22 mouse cellular contexts compared by ENCODE assay signal in the genomic region with DNA sequence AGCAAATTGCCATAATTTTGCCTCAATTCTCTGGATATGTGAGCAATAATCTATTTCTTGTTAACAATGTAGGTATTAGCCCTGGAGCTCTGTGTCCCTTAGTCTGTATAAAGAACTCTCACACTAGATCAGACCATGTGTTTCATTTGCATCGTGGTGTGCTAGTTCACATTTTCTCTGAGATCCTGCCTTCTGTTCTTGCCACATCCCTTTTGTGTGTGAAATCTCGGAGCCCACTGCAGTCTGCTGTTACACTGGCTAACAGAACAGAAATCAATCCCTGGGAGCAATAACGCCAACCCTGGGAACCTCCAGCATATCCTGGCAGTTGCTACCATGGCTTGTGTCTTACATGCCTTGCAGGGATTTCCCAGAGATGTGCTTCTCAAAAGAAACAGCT.
A peak's percentile ranks its signal among the peaks of the same experiment; 100 is the strongest.
DNase-seq lines count a peak whose midpoint lies in the region; ATAC-seq lines count a peak whose summit lies in the region.
"Had no signal": no experiment of that assay in that cellular context is flagged by ENCODE, and none has a peak within 500 bp of the region (broad histone marks: within the 10 kb centered on the region; RNA-seq: fewer than 3 reads in every experiment).

No protein-coding gene starts in this region.

- H3K9me3 ChIP-seq in forebrain, embryonic 14.5 days (replicated peaks; ENCODE audit: control insufficient read depth, low read length) = no peaks in the 10 kb centered on the region
- H3K9me3 ChIP-seq in forebrain, embryonic 12.5 days = no peaks in the 10 kb centered on the region
- no peaks in the 10 kb centered on the region for H3K9me3 ChIP-seq in forebrain, embryonic 16.5 days (ENCODE audit: control insufficient read depth, low read length)
- H3K9me3 ChIP-seq: embryonic facial prominence, embryonic 13.5 days; embryonic facial prominence, embryonic 15.5 days had no signal

- no peaks in the 10 kb centered on the region for H3K36me3 ChIP-seq in forebrain, embryonic 14.5 days (ENCODE audit: control insufficient read depth, insufficient read depth, low read length)
- H3K36me3 ChIP-seq in forebrain, embryonic 12.5 days (replicated peaks) = no peaks in the 10 kb centered on the region
- H3K36me3 ChIP-seq in forebrain, embryonic 16.5 days (ENCODE audit: control insufficient read depth, insufficient read depth) = no peaks in the 10 kb centered on the region
- H3K36me3 ChIP-seq: embryonic facial prominence, embryonic 13.5 days; embryonic facial prominence, embryonic 15.5 days had no signal

- no peak overlapping the region for H3K27ac ChIP-seq in forebrain, embryonic 14.5 days (ENCODE audit: low read depth, low read length)
- no peak overlapping the region for H3K27ac ChIP-seq in forebrain, embryonic 12.5 days
- H3K27ac ChIP-seq in forebrain, embryonic 16.5 days (ENCODE audit: low read length) = peak overlapping the region; percentile 27; the same call in 1 of the 2 replicates
- H3K27ac ChIP-seq: embryonic facial prominence, embryonic 13.5 days; embryonic facial prominence, embryonic 15.5 days had no signal

- 58% methylated on average over 3 of the region's 3 CpGs for WGBS in forebrain, embryonic 14.5 days
- 83% methylated on average over 3 of the region's 3 CpGs for WGBS in forebrain, embryonic 12.5 days
- WGBS in forebrain, embryonic 16.5 days = 54% methylated on average over 3 of the region's 3 CpGs

- DNase-seq in forebrain, embryonic 14.5 days (ENCODE audit: low spot score) = peak; percentile 12
- peak; percentile 3 for DNase-seq in left cerebral cortex, postnatal 4 days
- no peak for DNase-seq in left cerebral cortex, postnatal 10 days (ENCODE audit: extremely low spot score in 1 of 2, low spot score in 2 of 2)
- DNase-seq in MN1 (ENCODE audit: low spot score) = no peak
- DNase-seq in frontal cortex, postnatal 25 days (ENCODE audit: low spot score in 2 of 2) = no peak
- DNase-seq: adrenal gland, adult 8-10 months; adrenal gland, postnatal 14 days; adrenal gland, postnatal 36 days; cerebellum, adult 11 months; cerebellum, adult 18-20 months; cerebellum, adult 8-10 months; cerebellum, adult 9-11 months; cerebellum, postnatal 14 days; cerebellum, postnatal 36 days; embryo, embryonic 11 days had no signal

- no peak overlapping the region for H3K4me2 ChIP-seq in forebrain, embryonic 14.5 days (ENCODE audit: low read length)
- H3K4me2 ChIP-seq in forebrain, embryonic 12.5 days = no peak overlapping the region
- H3K4me2 ChIP-seq in forebrain, embryonic 16.5 days (ENCODE audit: low read length) = no peak overlapping the region
- H3K4me2 ChIP-seq: embryonic facial prominence, embryonic 13.5 days; embryonic facial prominence, embryonic 15.5 days had no signal

- no peaks in the 10 kb centered on the region for H3K4me1 ChIP-seq in forebrain, embryonic 14.5 days (ENCODE audit: control insufficient read depth, insufficient read depth, low read length)
- no peaks in the 10 kb centered on the region for H3K4me1 ChIP-seq in forebrain, embryonic 12.5 days
- no peaks in the 10 kb centered on the region for H3K4me1 ChIP-seq in forebrain, embryonic 16.5 days (replicated peaks; ENCODE audit: control insufficient read depth, insufficient read depth, low read length)
- H3K4me1 ChIP-seq: embryonic facial prominence, embryonic 13.5 days; embryonic facial prominence, embryonic 15.5 days had no signal

- no peak overlapping the region for H3K4me3 ChIP-seq in forebrain, embryonic 14.5 days (ENCODE audit: low read depth, low read length)
- no peak overlapping the region for H3K4me3 ChIP-seq in forebrain, embryonic 12.5 days (replicated peaks)
- no peak overlapping the region for H3K4me3 ChIP-seq in forebrain, embryonic 16.5 days (replicated peaks; ENCODE audit: low read length)
- H3K4me3 ChIP-seq: embryonic facial prominence, embryonic 13.5 days; embryonic facial prominence, embryonic 15.5 days; erythroblast, embryonic 14.5 days had no signal

- no peak overlapping the region for H3K9ac ChIP-seq in forebrain, embryonic 14.5 days (ENCODE audit: low read length)
- H3K9ac ChIP-seq in forebrain, embryonic 12.5 days = no peak overlapping the region
- H3K9ac ChIP-seq in forebrain, embryonic 16.5 days (replicated peaks; ENCODE audit: low read depth, low read length) = no peak overlapping the region
- H3K9ac ChIP-seq: embryonic facial prominence, embryonic 13.5 days; embryonic facial prominence, embryonic 15.5 days had no signal

- no peak for ATAC-seq in forebrain, embryonic 14.5 days
- ATAC-seq in forebrain, embryonic 12.5 days (ENCODE audit: low FRiP score) = no peak
- peak; percentile 54; the same call in 1 of the 2 replicates for ATAC-seq in forebrain, embryonic 16.5 days
- ATAC-seq: activated CD4-positive, CD25-positive, alpha-beta regulatory T cell, adult 4 months; Patski had no signal

- H3K27me3 ChIP-seq in forebrain, embryonic 14.5 days (replicated peaks; ENCODE audit: control insufficient read depth, insufficient read depth, low read length) = no peaks in the 10 kb centered on the region
- H3K27me3 ChIP-seq in forebrain, embryonic 12.5 days = no peaks in the 10 kb centered on the region
- no peaks in the 10 kb centered on the region for H3K27me3 ChIP-seq in forebrain, embryonic 16.5 days (replicated peaks; ENCODE audit: control insufficient read depth, insufficient read depth, low read length)
- H3K27me3 ChIP-seq: embryonic facial prominence, embryonic 13.5 days; embryonic facial prominence, embryonic 15.5 days; Patski had no signal

- intact Hi-C loops in left cerebral cortex, postnatal 4 days (cut with DNase I) = no loop called here
- intact Hi-C loops in left cerebral cortex, postnatal 10 days (cut with DNase I) = no loop called here

Comparison
In these comparisons a context has a peak if more than half of its experiments do, and no peak if none do; other contexts are left out.
1. DNase-seq: peak in forebrain, embryonic 14.5 days (single experiment) and left cerebral cortex, postnatal 4 days (single experiment); none in left cerebral cortex, postnatal 10 days (0 of 2), MN1 (single experiment) and frontal cortex, postnatal 25 days (0 of 2).